Mouse (Mus musculus) layer of hippocampus, postnatal 10 days (tissue): ENCODE measurements around the gene Olfr933. TPM values are rescaled to one million over a fixed set of nuclear protein-coding genes. Genes with fewer than 3 reads are reported as not detected.

Source experiments
- DNase-seq, 2 experiments: peaks; one replicate each; pipeline ENCODE4 v3.0.0; 2021; ENCODE audit warnings: low spot score in 2 of 2
- long read RNA-seq: library from polyadenylated mRNA; stranded (forward); transcript quantifications from one replicate; pipeline ENCODE4 v2.0.0, GENCODE M21; 2023
- total RNA-seq, 2 experiments: library from RNA; stranded (reverse); gene quantifications; 2 replicates each; pipeline ENCODE4 v1.2.3; 2021

The Olfr933 gene
- total RNA-seq, result not detected
- long read RNA-seq, result 0 reads

DNA sequence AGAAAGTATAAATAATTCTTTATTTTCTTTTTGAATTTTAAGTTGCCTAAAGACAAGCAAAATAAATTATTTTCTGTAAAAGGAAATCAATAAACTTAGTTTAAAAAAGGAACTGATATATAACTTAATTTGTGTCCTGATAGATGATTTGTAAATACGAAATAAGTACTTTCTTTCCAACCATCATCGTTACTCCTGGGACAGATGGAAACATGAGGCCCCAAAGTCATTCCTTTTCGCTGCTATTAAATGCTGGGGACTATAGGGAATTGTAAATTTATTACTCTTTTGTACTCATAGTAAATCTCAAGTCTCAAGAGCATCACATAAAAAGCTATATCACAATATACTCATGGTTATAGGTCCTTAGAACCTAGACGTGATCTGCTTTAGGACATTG lies at the start of gene Olfr933:
TSS of gene Olfr933 (plus strand) at position 301 of the 400 bp plus-strand sequence.
- no peak for DNase-seq

DNA sequence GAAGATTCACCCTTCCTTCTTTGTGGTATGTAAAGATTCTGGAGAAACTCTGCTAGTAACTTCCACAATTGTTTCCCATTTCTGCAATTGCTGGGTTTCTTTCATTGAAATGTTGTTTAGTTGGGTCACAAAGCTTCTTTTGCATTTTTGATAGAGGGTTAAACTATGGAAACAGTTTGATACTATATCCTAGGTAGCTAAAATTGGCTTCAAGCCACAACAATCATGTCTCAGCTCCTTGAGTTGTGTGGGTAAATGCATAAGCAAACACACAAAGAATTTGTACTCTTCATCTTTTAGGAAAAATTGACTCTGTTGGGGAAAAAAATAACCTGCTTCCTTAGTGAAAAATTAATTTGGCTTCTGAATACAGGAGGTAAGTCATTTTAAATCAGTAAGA lies 42.6 kb upstream of the Olfr933 start, which contains the start of gene Olfr930:
TSS of gene Olfr930 (plus strand) at position 301 of the 400 bp plus-strand sequence.
- no peak for DNase-seq

GRCm38 (mm10) chr9:38953401-38954123 lies 18.6 kb upstream of the Olfr933 start:
- peak in 1 of 2 experiments; percentile 12 for DNase-seq

- DNase-seq, result no peak
Observed at GRCm38 (mm10) chr9:38954124-38954416, 18.0 kb upstream of the Olfr933 start.

GRCm38 (mm10) chr9:38988215-38988614 lies 16.1 kb downstream of the Olfr933 start, which contains the start of gene Olfr934:
Gene Olfr934 (minus strand): TSS chr9:38988315.
- no peak for DNase-seq

DNA sequence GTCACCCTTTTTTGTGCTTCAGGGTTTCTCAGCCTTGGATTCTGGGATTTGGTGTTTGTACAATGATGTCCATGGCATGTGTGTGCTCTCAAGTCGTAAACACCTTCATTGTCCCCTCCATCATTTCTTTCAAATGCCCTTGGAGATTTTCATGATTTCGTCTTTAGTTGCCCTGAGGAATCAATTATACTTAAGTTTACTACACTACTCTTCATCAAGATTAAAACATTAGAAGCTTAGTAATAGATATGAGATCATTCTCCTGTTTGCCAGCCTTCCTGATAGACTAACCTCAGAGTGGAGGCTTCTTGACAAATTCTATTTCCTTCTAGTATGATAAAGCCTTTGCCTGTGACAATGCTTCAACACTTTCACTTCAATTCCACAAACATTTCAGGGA lies 27.5 kb downstream of the Olfr933 start, which contains the start of gene Olfr935:
TSS of gene Olfr935 (minus strand) at position 101 of the 400 bp plus-strand sequence.
- no peak for DNase-seq

DNA sequence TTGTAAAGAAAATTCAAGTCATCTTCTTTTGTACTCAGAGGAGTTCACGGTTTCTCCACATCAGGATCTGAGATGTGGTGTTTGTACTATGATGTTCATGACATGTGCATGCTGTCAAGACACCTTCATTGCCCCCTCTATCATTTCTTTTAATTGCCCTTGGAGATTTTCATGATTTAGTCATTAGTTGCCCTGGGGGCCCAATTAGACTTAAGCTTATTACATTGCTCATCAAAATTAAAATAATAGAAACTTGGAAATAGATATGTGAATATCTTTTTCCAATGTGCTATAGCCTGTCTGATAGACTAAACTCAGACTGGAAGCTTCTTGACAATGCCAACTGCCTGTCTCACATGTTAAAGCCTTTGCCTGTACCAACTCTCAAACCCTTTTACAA lies 51.2 kb downstream of the Olfr933 start, which contains the start of gene Olfr146:
TSS of gene Olfr146 (minus strand) at position 101 of the 400 bp plus-strand sequence.
- DNase-seq, result no peak

Other genes with a start within 250 kb of the Olfr933 start
- gene Olfr920, start 220.0 kb upstream of the Olfr933 start, total RNA-seq, result not detected
- not detected for gene Olfr921, start 199.2 kb upstream of the Olfr933 start, total RNA-seq
- not detected for gene Olfr922, start 157.7 kb upstream of the Olfr933 start, total RNA-seq
- gene Olfr923, start 145.8 kb upstream of the Olfr933 start, total RNA-seq, result not detected
- gene Olfr924, start 127.9 kb upstream of the Olfr933 start, total RNA-seq, result not detected
- not detected for gene Olfr26, start 117.3 kb upstream of the Olfr933 start, total RNA-seq
- gene Olfr926, start 95.2 kb upstream of the Olfr933 start, total RNA-seq, result not detected
- gene Olfr930, start 42.5 kb upstream of the Olfr933 start, total RNA-seq, result not detected
- not detected for gene Olfr934, start 16.0 kb downstream of the Olfr933 start, total RNA-seq
- not detected for gene Olfr935, start 27.4 kb downstream of the Olfr933 start, total RNA-seq
- not detected for gene Olfr146, start 51.1 kb downstream of the Olfr933 start, total RNA-seq
- not detected for gene Olfr937, start 92.6 kb downstream of the Olfr933 start, total RNA-seq
- not detected for gene Olfr938, start 106.6 kb downstream of the Olfr933 start, total RNA-seq
- gene Olfr27, start 155.8 kb downstream of the Olfr933 start, total RNA-seq, result not detected
- gene Olfr943, start 194.0 kb downstream of the Olfr933 start, total RNA-seq, result not detected
- gene Olfr944, start 229.6 kb downstream of the Olfr933 start, total RNA-seq, result not detected